Mouse (Mus musculus) lung, postnatal 0 days (tissue): ENCODE data around the gene Cd22. TPM values are rescaled to one million over a fixed set of nuclear protein-coding genes. Genes with fewer than 3 reads are reported as not detected.
"Not testable (repeated sequence)": the region's sequence is repeated elsewhere in the genome, so short reads cannot be mapped to it uniquely, and the experiment has no call there.

ENCODE experiments used
- ATAC-seq: fragments of 200-750 bp; cut with Nextera tagmentation; 2 replicates; pipeline ENCODE4 v1.8.0; 2017; ENCODE audit warnings: moderate library complexity
- DNase-seq: peaks from one replicate; pipeline ENCODE4 v3.0.0-alpha.2; 2016; ENCODE audit warnings: low spot score
- H3K27ac ChIP-seq: fragments of 300-500 bp; sonication (generic); 2 replicates; pipeline ENCODE4 v1.5.1; 2014; ENCODE audit warnings: antibody characterized with exemption, mild to moderate bottlenecking, low read length, mixed read lengths
- H3K27me3 ChIP-seq: fragments of 300-500 bp; sonication (generic); replicated peaks from 2 replicates; pipeline ENCODE4 v1.6.1; 2014; ENCODE audit warnings: low read length, mixed read lengths; ENCODE audit not compliant: insufficient read depth
- H3K36me3 ChIP-seq: fragments of 300-500 bp; sonication (generic); 2 replicates; pipeline ENCODE4 v1.6.1; 2014; ENCODE audit warnings: low read length, mixed read lengths; ENCODE audit not compliant: insufficient read depth
- H3K4me1 ChIP-seq: fragments of 300-500 bp; sonication (generic); 2 replicates; pipeline ENCODE4 v1.6.1; 2014; ENCODE audit warnings: antibody characterized with exemption, low read depth, low read length, mixed read lengths; ENCODE audit not compliant: insufficient read depth
- H3K4me2 ChIP-seq: fragments of 300-500 bp; sonication (generic); replicated peaks from 2 replicates; pipeline ENCODE4 v1.6.1; 2014; ENCODE audit warnings: low read depth, mild to moderate bottlenecking, low read length, moderate library complexity, mixed read lengths
- H3K4me3 ChIP-seq: fragments of 300-500 bp; sonication (generic); 2 replicates; pipeline ENCODE4 v1.5.1; 2014; ENCODE audit warnings: low read depth, low read length
- H3K9ac ChIP-seq: fragments of 300-500 bp; sonication (generic); replicated peaks from 2 replicates; pipeline ENCODE4 v1.6.1; 2014; ENCODE audit warnings: low read depth, mild to moderate bottlenecking
- H3K9me3 ChIP-seq: fragments of 300-500 bp; sonication (generic); 2 replicates; pipeline ENCODE4 v1.6.1; 2016; ENCODE audit warnings: low read length, mixed read lengths
- CTCF ChIP-seq: IDR thresholded peaks from 2 replicates; pipeline ENCODE4 v1.5.1; 2016; ENCODE audit warnings: antibody characterized with exemption, mild to moderate bottlenecking
- EP300 ChIP-seq: IDR thresholded peaks from 2 replicates; pipeline ENCODE4 v1.6.1; 2016; ENCODE audit warnings: antibody characterized with exemption, mild to moderate bottlenecking, control low read depth
- WGBS: fragments of 180-500 bp; shearing (Covaris S2); extraction: QIAGEN DNeasy Blood & Tissue Kit; methylation state at CpG from one replicate; pipeline ENCODE4 v1.1.7; 2014; 5-methylcytosine and 5-hydroxymethylcytosine counted together
- polyA plus RNA-seq: library from polyadenylated mRNA; unstranded; fragments of >200 nt; fragmentation: Nextera tagmentation; extraction: Ambion mirVana; gene quantifications from 2 replicates; pipeline ENCODE4 v1.2.1, GENCODE M21; 2015

The Cd22 gene
- 0.35 and 0.79 TPM in 2 replicates for polyA plus RNA-seq

- TF ChIP-seq CTCF (no peak), EP300 (no peak)
- H3K9ac ChIP-seq: no peak within 1 kb of the TSS
- 32% methylated on average over 7 of the region's 7 CpGs for WGBS
- no peaks in the 10 kb centered on the region for H3K27me3 ChIP-seq
- no peaks in the 10 kb centered on the region for H3K9me3 ChIP-seq
- DNase-seq (no peak), ATAC-seq (no peak)
- H3K4me2 ChIP-seq: no peak within 1 kb of the TSS
- H3K4me3 ChIP-seq: no peak within 1 kb of the TSS
- no peaks in the 10 kb centered on the region for H3K36me3 ChIP-seq
- no peaks in the 10 kb centered on the region for H3K4me1 ChIP-seq
- H3K27ac ChIP-seq: no peak within 1 kb of the TSS
Observed at GRCm38 (mm10) chr7:30880176-30880575, at the start of gene Cd22. Gene Cd22 (minus strand): TSS chr7:30880342.

- H3K9me3 ChIP-seq, H3K4me2 ChIP-seq, H3K4me3 ChIP-seq, H3K9ac ChIP-seq, H3K27ac ChIP-seq, H3K36me3 ChIP-seq, ATAC-seq, H3K4me1 ChIP-seq, DNase-seq, H3K27me3 ChIP-seq: not testable (repeated sequence)
- WGBS: 70% methylated on average over 2 of the region's 2 CpGs
Observed at GRCm38 (mm10) chr7:30924581-30924980, 44.4 kb upstream of the Cd22 start, which contains the start of gene Hamp2. Gene Hamp2 (minus strand): TSS chr7:30924681.

- Histone ChIP-seq H3K4me2 (no peak overlapping the region), H3K4me3 (no peak overlapping the region), H3K9me3 (no peaks in the 10 kb centered on the region), H3K36me3 (no peaks in the 10 kb centered on the region), H3K27me3 (no peaks in the 10 kb centered on the region), H3K4me1 (no peaks in the 10 kb centered on the region), H3K9ac (no peak overlapping the region), H3K27ac (no peak overlapping the region)
- DNase-seq (no peak), ATAC-seq (no peak)
- no peak for TF ChIP-seq EP300
- TF ChIP-seq CTCF: no peak
- WGBS: 37% methylated on average over 3 of the region's 3 CpGs
Observed at GRCm38 (mm10) chr7:30924071-30924470, 43.9 kb upstream of the Cd22 start.

DNA sequence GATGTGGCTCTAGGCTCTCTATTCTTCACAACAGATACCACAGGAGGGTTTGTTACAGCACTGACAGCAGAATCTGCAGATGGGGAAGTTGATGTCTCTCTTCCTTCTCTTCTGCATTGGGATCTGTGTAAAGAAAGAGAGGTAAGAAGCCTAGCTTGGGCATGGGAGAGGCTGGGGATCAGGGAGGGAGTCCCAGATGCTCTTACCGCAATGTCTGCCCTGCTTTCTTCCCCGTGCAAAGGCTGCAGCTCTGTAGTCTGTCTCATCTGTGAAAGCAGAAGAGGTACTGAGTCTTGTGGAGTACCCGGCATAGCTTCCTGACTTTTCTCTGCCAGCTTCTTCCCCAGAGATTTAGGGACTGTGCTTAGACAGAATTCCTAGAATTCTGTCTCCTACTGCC lies 42.3 kb upstream of the Cd22 start:
- WGBS: 27% methylated on average over 3 of the region's 3 CpGs
- H3K4me3 ChIP-seq, DNase-seq, ATAC-seq, H3K9me3 ChIP-seq, H3K4me1 ChIP-seq, H3K9ac ChIP-seq, H3K27ac ChIP-seq, H3K36me3 ChIP-seq, H3K4me2 ChIP-seq, H3K27me3 ChIP-seq: not testable (repeated sequence)

DNA sequence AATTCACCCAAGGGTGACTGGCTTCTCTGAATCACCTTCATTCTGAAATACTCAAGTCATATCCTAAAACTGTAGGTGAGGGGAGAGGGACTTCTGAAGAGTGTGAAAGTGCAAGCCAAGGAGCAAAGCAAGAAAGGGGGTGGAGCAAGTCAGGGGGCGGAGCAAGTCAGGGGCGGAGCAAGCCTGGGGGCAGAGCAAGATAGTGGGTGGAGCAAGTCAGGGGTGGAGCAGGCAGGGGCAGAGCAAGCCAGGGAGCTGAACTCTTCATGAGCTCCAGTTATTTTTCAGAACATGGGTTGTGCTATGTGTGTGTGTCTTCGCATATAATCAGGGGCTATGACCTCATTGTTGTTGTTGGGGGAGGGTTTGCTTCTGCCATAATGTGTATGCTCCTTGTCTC lies 40.1 kb upstream of the Cd22 start:
- Histone ChIP-seq H3K27ac (no peak overlapping the region), H3K36me3 (no peaks in the 10 kb centered on the region), H3K4me3 (no peak overlapping the region), H3K9me3 (no peaks in the 10 kb centered on the region), H3K4me2 (no peak overlapping the region), H3K4me1 (0 out of 2 replicates have a peak, but pooled peaks cover 3% of the 10 kb centered on the region), H3K27me3 (no peaks in the 10 kb centered on the region), H3K9ac (no peak overlapping the region)
- TF ChIP-seq EP300: no peak
- TF ChIP-seq CTCF: no peak
- 64% methylated on average over 3 of the region's 3 CpGs for WGBS
- no peak; the same call in 1 of the 2 replicates for ATAC-seq
- DNase-seq: peak; percentile 7

DNA sequence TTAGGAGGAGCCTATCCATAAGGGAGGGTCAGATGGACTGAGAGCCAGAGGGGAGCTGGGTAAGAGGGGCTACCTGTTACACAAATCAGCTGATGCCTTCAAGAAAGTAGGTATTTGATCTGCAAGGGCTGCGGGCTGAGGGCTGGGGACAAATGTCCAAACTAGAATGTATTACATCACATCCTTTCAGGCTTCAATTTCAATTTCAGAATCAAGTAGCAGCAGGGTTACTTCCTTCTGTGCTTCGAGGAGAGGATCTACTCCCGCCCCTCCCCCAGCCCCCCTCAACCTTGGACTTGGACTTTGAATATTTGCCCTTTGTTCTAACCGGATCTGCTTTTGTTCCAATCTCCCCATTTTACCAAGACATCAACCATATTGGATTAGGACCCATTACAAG lies 37.1 kb upstream of the Cd22 start:
- TF ChIP-seq EP300 (no peak), CTCF (no peak)
- Histone ChIP-seq H3K9me3 (no peaks in the 10 kb centered on the region), H3K36me3 (no peaks in the 10 kb centered on the region), H3K27ac (no peak overlapping the region), H3K27me3 (no peaks in the 10 kb centered on the region), H3K9ac (no peak overlapping the region), H3K4me2 (no peak overlapping the region), H3K4me3 (no peak overlapping the region), H3K4me1 (0 out of 2 replicates have a peak, but pooled peaks cover 3% of the 10 kb centered on the region)
- DNase-seq (no peak), ATAC-seq (no peak)
- 33% methylated on average over 4 of the region's 4 CpGs for WGBS

GRCm38 (mm10) chr7:30916713-30917112 lies 36.6 kb upstream of the Cd22 start:
- Histone ChIP-seq H3K36me3 (no peaks in the 10 kb centered on the region), H3K9me3 (no peaks in the 10 kb centered on the region), H3K27ac (no peak overlapping the region), H3K4me3 (no peak overlapping the region), H3K9ac (no peak overlapping the region), H3K27me3 (no peaks in the 10 kb centered on the region), H3K4me1 (0 out of 2 replicates have a peak, but pooled peaks cover 3% of the 10 kb centered on the region), H3K4me2 (no peak overlapping the region; the same call in 1 of the 2 replicates)
- ATAC-seq (no peak), DNase-seq (peak; percentile 5)
- TF ChIP-seq CTCF (no peak), EP300 (no peak)
- WGBS: 20% methylated on average over 6 of the region's 6 CpGs
